Mouse (Mus musculus) CD4-positive helper T cell, adult 2 months (primary cell): ENCODE data around the gene Degs1.

Experiments
- DNase-seq: peaks from one replicate; pipeline ENCODE4 v3.0.0-alpha.2; 2012; ENCODE audit warnings: low read depth, missing footprints, low spot score

Degs1 gene

GRCm38 (mm10) chr1:182227141-182227963 is 55.3 kb downstream of the Degs1 start:
- no peak for DNase-seq

GRCm38 (mm10) chr1:182226261-182226660 is 56.3 kb downstream of the Degs1 start:
- no peak for DNase-seq
